Mouse (Mus musculus) adipocyte (in vitro differentiated cells): ENCODE results near the gene Serpinb8.

Experiments
- DNase-seq: peaks from one replicate; pipeline ENCODE4 v3.0.0-alpha.2; 2016; ENCODE audit warnings: low spot score

Serpinb8 gene

DNA sequence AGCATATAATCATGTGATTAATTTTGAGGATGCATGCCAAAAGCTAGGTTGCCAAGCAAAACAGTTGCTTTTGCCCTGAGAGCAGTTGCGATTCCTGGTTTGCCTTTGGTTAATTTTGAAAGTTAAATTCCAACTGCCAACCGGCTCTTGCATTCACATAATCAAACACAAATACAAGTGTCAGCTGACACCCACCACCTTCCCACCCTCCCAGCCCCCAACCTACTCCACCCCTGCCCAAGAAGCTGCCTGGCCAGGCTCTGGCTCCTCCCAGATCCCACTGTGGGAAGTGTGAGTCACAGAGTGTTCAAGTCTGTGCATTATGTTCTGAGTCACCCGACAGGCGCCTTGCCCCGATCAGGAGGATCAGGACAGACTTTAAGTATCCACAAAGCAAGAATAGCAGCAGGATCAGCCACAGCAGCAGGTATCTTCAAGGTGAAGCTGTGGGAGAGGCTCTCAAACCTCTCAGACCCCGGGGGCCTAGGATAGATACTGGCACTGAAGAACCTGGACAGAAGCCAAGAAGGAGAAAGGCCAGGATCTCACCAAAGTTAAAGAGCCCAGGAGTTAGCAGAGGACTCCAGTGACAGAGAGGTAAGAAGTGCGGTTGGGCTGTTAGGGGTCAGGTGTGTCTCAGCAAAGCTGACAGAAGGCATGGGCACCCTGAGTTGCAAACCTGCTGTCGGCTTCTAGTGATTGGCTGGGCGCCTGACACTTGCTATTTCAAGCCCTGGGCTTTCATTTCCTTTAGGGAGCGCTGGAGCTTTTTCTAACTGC is at the start of gene Serpinb8:
Serpinb8 (plus strand) TSS at position 316 of the 780 bp plus-strand sequence.
- peak; percentile 86 for DNase-seq

DNA sequence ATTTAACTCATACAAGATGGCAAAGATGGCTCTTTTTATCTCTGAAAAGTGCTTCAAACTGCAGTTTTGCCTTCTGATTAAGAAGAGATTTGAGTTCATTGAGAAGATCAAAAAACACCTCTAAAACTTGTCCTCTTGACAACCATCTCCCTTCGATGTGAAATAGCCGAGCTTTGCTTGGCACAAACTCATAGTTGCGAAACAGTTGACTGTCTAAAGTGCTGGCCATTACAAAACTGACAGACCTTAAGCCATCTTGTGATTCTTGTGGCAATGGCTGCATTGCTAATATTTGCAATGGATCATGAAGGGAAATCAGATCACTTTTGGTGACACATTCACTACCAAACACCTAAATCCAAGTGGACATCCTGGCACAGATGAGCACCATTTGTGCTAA is 30.3 kb upstream of the Serpinb8 start:
- peak; percentile 68 for DNase-seq

- DNase-seq = peak; percentile 43
These were observed 27.7 kb upstream of the Serpinb8 start for GRCm38 (mm10) chr1:107562110-107562509.

GRCm38 (mm10) chr1:107565644-107566043 is 24.2 kb upstream of the Serpinb8 start:
- DNase-seq = peak; percentile 60

DNA sequence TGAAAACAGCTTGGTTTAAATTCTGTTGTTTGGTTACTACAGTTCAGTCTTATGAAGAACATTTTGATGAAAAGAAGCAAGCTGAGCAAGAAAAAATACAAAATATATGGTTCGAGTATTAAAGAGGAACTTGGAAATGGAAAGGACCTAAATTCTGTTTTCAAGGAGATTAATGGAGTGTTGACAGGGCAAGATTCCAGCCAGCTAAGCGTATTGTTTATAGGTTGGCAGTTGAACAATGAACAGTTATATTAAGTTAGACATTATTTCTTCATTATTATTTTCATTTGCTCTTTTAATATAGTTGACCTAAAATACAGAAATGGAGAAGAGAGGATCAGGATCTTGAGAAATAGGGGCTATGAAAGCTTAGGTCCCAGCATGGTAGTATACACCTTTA is 13.7 kb upstream of the Serpinb8 start:
- DNase-seq = no peak

DNA sequence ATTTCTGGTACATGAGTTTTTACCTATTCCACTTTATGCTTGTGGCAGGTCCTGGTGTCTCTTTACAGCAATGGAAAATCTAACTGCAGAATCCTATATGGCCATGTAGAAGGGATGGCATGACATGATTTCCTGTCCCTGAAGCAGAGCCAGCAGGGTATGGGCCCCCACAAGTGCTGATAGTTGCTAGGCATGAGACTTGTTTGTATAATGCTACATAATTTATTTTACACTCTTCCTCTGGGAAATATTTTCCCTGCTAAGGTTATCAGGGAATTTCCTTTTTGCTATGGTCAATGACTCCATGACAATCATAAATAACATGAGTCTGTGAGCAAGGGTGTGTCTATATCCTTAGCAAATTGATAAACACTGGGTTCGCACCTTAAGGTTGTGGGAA is 12.3 kb upstream of the Serpinb8 start:
- no peak for DNase-seq

GRCm38 (mm10) chr1:107581220-107581619 is 8.6 kb upstream of the Serpinb8 start:
- no peak for DNase-seq

- DNase-seq = no peak
These were observed 6.9 kb upstream of the Serpinb8 start for GRCm38 (mm10) chr1:107582900-107583299.

GRCm38 (mm10) chr1:107583958-107584376 is 5.8 kb upstream of the Serpinb8 start:
- no peak for DNase-seq

DNA sequence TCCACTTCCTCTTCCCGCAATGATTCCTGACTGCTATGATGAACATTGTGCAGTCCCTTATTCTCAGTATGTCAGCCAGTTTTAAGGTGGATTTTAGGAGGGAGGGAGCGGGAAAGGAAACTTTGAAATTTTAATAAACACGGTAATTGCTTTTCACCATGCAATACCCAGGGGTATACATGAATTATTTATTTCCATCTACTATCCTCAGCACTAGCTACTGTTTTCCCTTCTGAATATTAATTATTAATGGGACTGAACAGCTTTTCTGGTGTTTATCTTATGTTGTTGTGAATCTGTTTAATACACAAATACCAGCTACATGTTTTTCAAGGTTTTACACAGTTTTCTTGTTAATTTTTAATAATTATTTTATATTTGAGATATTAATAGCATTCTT is 4.9 kb upstream of the Serpinb8 start:
- no peak for DNase-seq

DNA sequence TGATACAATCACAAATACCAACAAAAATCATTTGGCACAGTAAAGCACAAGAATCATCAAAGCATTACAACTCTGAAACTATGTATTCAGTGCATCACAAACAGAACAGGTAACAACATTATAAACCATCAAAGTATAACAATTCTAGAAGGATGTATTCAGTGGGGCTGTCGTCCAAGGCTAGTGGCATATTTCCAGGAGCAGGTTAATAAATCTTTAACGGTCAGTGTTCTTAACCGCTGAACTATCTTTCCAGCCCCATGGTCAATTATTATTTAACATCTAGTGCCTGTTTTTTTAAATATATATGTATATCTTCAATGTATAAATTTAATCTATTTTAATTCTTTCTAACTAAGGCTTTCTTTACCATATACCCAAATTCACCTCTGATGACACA is 3.6 kb upstream of the Serpinb8 start:
- no peak for DNase-seq

- no peak for DNase-seq
These were observed 1.6 kb upstream of the Serpinb8 start for GRCm38 (mm10) chr1:107588206-107588605.

DNA sequence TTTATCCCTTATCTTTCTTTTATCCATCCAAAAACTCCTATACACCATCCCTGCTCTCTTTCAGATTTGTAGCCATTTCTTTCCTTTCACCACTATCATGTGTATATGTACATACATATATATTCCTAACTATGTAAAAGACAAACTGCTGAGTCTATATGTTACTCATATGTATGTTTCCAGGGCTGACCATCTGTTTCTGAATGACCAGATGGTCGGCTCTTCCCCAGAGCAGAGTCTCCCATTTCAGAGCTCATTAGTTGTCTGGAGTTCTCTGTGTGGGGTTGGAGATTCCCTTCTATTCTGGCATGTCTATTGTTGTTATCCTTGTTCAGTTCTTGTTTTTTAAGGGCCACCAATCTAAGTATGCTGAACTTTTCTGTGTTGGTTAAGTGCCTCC is 1.2 kb upstream of the Serpinb8 start:
- no peak for DNase-seq

DNA sequence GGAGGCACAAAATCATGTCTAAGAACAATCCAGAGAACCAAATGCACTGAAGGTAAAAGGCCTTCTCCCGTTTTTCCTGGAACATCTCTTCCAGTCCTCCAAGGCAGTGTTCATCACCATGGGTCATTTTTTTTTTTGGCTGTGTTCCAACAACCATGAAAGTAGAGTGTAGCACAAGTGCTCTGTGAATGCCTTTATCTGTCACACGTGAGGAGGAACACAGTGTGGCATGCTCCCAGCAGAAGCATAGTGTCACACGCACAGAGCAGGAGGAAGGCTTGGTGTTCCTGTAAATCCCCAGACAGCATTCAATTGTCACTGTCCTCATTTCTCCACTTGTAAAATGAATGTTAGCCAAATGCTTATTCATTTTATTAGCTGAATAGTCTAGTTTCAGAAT is 2.8 kb downstream of the Serpinb8 start:
- no peak for DNase-seq

DNA sequence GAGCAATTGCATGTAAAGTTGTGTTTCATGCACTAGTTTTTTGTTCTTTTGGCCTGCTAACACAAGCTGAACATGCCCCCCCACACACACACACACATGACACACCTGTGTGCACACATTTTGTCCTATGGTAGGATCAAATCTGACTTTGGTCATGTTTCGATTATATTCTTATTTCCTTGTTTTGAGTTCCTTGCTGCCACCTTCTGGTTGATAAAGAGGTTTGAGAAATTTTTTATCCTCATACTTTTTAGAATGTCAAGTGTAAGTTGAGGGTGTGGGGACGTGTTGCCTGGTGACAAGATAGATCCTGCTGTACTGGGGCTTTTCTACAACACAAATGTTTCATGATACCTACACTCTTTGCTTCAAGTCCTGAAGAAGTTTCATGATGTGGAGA is 3.7 kb downstream of the Serpinb8 start:
- DNase-seq = peak; percentile 36

- DNase-seq = no peak
These were observed 7.1 kb downstream of the Serpinb8 start for GRCm38 (mm10) chr1:107596874-107597273.

- DNase-seq = peak; percentile 43
These were observed 8.7 kb downstream of the Serpinb8 start for GRCm38 (mm10) chr1:107598476-107598875.

DNA sequence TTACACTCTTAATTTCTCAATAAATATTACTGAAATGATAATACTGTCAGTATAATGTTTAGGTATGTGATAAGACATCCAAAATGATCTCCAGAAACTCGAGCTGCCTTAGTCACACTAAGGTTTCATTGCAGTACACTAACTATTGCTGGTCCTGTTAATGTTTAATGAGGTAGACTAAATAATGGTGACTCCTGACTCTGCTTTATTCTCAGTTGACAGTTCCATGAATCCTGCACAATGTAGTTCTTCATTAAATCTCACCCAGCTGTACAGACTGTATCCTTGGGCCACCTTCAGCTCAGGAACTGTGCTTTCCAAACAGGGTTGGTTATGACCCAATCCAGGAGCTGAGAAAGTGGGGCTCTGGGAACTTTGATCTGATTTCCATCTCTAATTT is 19.1 kb downstream of the Serpinb8 start:
- no peak for DNase-seq

DNA sequence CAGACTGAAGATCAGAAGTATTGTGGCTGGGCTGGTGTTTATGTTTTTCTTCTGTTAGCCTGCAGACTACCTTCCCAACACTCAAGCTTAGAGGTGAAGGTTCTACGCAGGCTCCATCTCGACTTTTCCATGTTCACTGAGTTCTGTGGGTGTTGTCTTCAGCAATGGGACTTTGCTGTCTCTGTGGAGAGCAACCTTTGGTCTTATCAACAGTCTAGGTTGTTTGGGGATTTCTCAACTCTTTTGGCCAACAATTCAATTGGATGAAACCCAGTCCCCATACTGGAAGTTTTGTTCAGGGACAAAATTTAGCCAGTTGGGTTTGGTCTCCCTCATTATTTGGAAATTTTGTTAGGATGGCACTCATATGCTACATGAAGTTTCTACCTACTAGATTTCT is 24.3 kb downstream of the Serpinb8 start:
- DNase-seq = no peak

DNA sequence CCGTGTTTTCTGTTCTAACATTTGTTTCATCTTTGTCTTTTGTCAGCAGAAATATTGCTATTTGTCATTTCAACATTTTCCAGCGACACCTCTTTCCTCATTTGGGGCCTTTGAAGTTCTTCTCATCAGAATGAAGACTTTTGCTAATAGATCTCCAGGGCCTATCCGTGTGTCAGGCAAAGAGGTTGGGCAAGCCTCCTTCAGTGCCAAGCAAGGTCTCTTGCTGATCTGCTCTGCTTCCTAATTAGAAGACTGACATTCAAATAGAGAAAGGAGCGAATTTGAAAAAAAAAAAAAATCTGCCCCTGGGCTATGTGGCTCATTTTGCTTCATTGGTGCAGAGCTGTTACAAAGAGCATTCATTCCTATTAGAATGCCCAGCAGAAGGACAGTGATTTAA is 32.2 kb downstream of the Serpinb8 start:
- no peak for DNase-seq

DNA sequence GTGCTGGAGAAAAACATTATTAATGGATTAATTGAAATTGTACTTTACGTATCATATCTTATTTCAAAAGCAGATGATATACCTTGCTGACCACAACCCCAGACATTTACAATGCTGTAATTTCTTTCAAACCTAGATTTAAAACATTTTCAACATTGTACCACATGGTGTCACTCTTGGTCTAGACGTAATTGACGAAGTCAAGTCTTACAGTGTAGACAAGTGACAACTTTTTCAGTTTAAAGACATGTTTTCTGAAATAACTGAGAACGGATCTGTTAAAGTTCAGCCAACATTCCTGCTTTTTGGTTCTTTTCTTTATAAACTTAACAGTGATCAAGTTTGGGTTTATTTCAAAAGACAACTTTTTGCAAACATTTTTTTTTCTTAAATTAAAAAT is 46.1 kb downstream of the Serpinb8 start:
- peak; percentile 44 for DNase-seq

- no peak for DNase-seq
These were observed 48.2 kb downstream of the Serpinb8 start for GRCm38 (mm10) chr1:107638056-107638455.

DNA sequence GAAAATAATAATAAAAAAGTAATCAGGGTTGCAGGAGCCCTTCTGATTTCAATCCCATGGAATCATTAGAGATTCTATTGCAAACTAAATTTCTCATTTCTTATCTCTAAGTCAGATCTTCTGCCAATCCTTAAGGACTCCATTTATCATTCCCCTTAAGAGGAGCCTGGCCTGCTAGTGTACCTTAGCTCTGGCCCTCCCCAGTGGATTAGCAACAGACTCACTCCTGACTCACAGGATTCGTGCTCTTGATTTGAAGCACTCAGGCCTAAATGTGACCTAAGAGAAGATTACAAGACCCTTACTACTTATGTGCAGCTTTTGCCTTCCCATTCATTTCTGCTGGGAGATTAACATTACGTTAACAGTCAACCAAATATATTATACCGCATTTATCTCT is 48.7 kb downstream of the Serpinb8 start:
- no peak for DNase-seq

- no peak for DNase-seq
These were observed 52.8 kb downstream of the Serpinb8 start for GRCm38 (mm10) chr1:107642457-107643118.
